Mouse (Mus musculus): ENCODE measurements at regions not wholly inside any gene's neighbourhood (a gene's known extent, or its start where the extent isn't known, plus 50 kb on each side); places are given as distances from the start of the nearest gene placed in this dataset.

- Histone ChIP-seq H3K4me3 (peak overlapping the region; percentile 9; the same call in 1 of the 2 replicates), H3K4me2 (replicated peaks) (peak overlapping the region; percentile 29), H3K36me3 (no peaks in the 10 kb centered on the region), H3K9ac (replicated peaks) (no peak overlapping the region), H3K27ac (replicated peaks) (no peak overlapping the region), H3K4me1 (0 out of 2 replicates have a peak, but pooled peaks cover 8% of the 10 kb centered on the region), H3K9me3 (no peaks in the 10 kb centered on the region), H3K27me3 (no peaks in the 10 kb centered on the region; the same call in 1 of the 2 replicates)
- ATAC-seq (ENCODE audit: low FRiP score, low read depth): no peak
- 26% methylated on average over 14 of the region's 14 CpGs for WGBS
These were observed 318.4 kb upstream of the Gm15217 start for GRCm38 (mm10) chr14:46060622-46061381.

GRCm38 (mm10) chr14:46067102-46067801 is 312.0 kb upstream of the Gm15217 start:
- Histone ChIP-seq H3K4me2 (replicated peaks) (no peak overlapping the region), H3K4me3 (no peak overlapping the region), H3K9me3 (no peaks in the 10 kb centered on the region), H3K9ac (replicated peaks) (no peak overlapping the region), H3K27ac (replicated peaks) (no peak overlapping the region), H3K4me1 (no peaks in the 10 kb centered on the region), H3K27me3 (no peaks in the 10 kb centered on the region), H3K36me3 (no peaks in the 10 kb centered on the region)
- no peak for ATAC-seq (ENCODE audit: low FRiP score, low read depth)
- 79% methylated on average over 5 of the region's 5 CpGs for WGBS

GRCm38 (mm10) chr14:46071244-46071643 is 308.0 kb upstream of the Gm15217 start:
- Histone ChIP-seq H3K27ac (replicated peaks) (no peak overlapping the region), H3K4me1 (no peaks in the 10 kb centered on the region), H3K4me3 (no peak overlapping the region), H3K9me3 (no peaks in the 10 kb centered on the region), H3K9ac (replicated peaks) (no peak overlapping the region), H3K4me2 (replicated peaks) (no peak overlapping the region), H3K36me3 (no peaks in the 10 kb centered on the region), H3K27me3 (no peaks in the 10 kb centered on the region)
- WGBS: 94% methylated on average over 5 of the region's 5 CpGs
- ATAC-seq (ENCODE audit: low FRiP score, low read depth): no peak

- Histone ChIP-seq H3K27ac (replicated peaks) (no peak overlapping the region), H3K27me3 (no peaks in the 10 kb centered on the region), H3K4me2 (replicated peaks) (no peak overlapping the region), H3K4me1 (no peaks in the 10 kb centered on the region), H3K9me3 (no peaks in the 10 kb centered on the region), H3K36me3 (no peaks in the 10 kb centered on the region), H3K9ac (replicated peaks) (no peak overlapping the region), H3K4me3 (no peak overlapping the region)
- no peak for ATAC-seq (ENCODE audit: low FRiP score, low read depth)
- 94% methylated on average over 2 of the region's 2 CpGs for WGBS
These were observed 302.5 kb upstream of the Gm15217 start for GRCm38 (mm10) chr14:46076738-46077137.

- H3K4me1 ChIP-seq: no peaks in the 10 kb centered on the region
- H3K4me2 ChIP-seq (replicated peaks): no peak overlapping the region
- no peak overlapping the region for H3K9ac ChIP-seq (replicated peaks)
- no peaks in the 10 kb centered on the region for H3K36me3 ChIP-seq
- no peaks in the 10 kb centered on the region for H3K9me3 ChIP-seq
- no peak overlapping the region for H3K27ac ChIP-seq (replicated peaks)
- no peaks in the 10 kb centered on the region for H3K27me3 ChIP-seq
- WGBS: 90% methylated on average over 11 of the region's 11 CpGs
- ATAC-seq (ENCODE audit: low FRiP score, low read depth): no peak
- H3K4me3 ChIP-seq: no peak overlapping the region
These were observed 301.6 kb upstream of the Gm15217 start for GRCm38 (mm10) chr14:46077406-46078131.

- 94% methylated on average over 5 of the region's 5 CpGs for whole genome bisulfite sequencing
- no peak for ATAC-seq (ENCODE audit: low FRiP score, low read depth)
- Histone ChIP-seq H3K4me2 (replicated peaks) (no peak overlapping the region), H3K27ac (replicated peaks) (no peak overlapping the region), H3K36me3 (no peaks in the 10 kb centered on the region), H3K4me1 (no peaks in the 10 kb centered on the region), H3K4me3 (no peak overlapping the region), H3K27me3 (no peaks in the 10 kb centered on the region), H3K9ac (replicated peaks) (no peak overlapping the region), H3K9me3 (no peaks in the 10 kb centered on the region)
These were observed 296.6 kb upstream of the Gm15217 start for GRCm38 (mm10) chr14:46082646-46083045.

GRCm38 (mm10) chr14:46088968-46089691 is 290.1 kb upstream of the Gm15217 start:
- 81% methylated on average over 12 of the region's 12 CpGs for WGBS
- no peak overlapping the region for H3K4me2 ChIP-seq (replicated peaks)
- H3K27ac ChIP-seq (replicated peaks): no peak overlapping the region
- H3K4me1 ChIP-seq: no peaks in the 10 kb centered on the region
- H3K4me3 ChIP-seq: no peak overlapping the region
- no peaks in the 10 kb centered on the region for H3K9me3 ChIP-seq
- H3K27me3 ChIP-seq: no peaks in the 10 kb centered on the region
- no peak for ATAC-seq (ENCODE audit: low FRiP score, low read depth)
- H3K36me3 ChIP-seq: no peaks in the 10 kb centered on the region
- no peak overlapping the region for H3K9ac ChIP-seq (replicated peaks)

GRCm38 (mm10) chr14:46115950-46116349 is 263.3 kb upstream of the Gm15217 start:
- ATAC-seq (ENCODE audit: low FRiP score, low read depth): no peak

GRCm38 (mm10) chr14:46126541-46126940 is 252.7 kb upstream of the Gm15217 start:
- H3K36me3 ChIP-seq: no peaks in the 10 kb centered on the region
- no peak overlapping the region for H3K9ac ChIP-seq (replicated peaks)
- H3K27me3 ChIP-seq: no peaks in the 10 kb centered on the region
- WGBS: 78% methylated on average over 1 of the region's 1 CpGs
- no peaks in the 10 kb centered on the region for H3K9me3 ChIP-seq
- no peaks in the 10 kb centered on the region for H3K4me1 ChIP-seq
- ATAC-seq (ENCODE audit: low FRiP score, low read depth): no peak
- H3K4me2 ChIP-seq (replicated peaks): no peak overlapping the region
- H3K4me3 ChIP-seq: no peak overlapping the region
- H3K27ac ChIP-seq (replicated peaks): no peak overlapping the region

More at GRCm38 (mm10) chr14:46115950-46116349, 263.3 kb upstream of the Gm15217 start:
- H3K27ac ChIP-seq (replicated peaks): no peak overlapping the region
- no peaks in the 10 kb centered on the region for H3K9me3 ChIP-seq
- no peak overlapping the region for H3K9ac ChIP-seq (replicated peaks)
- H3K4me3 ChIP-seq: no peak overlapping the region
- H3K27me3 ChIP-seq: no peaks in the 10 kb centered on the region
- no peaks in the 10 kb centered on the region for H3K36me3 ChIP-seq
- no peak overlapping the region for H3K4me2 ChIP-seq (replicated peaks)
- no peaks in the 10 kb centered on the region for H3K4me1 ChIP-seq
- WGBS: 91% methylated on average over 3 of the region's 3 CpGs

GRCm38 (mm10) chr14:46129762-46130161 is 249.5 kb upstream of the Gm15217 start:
- 86% methylated on average over 3 of the region's 3 CpGs for WGBS
- no peaks in the 10 kb centered on the region for H3K27me3 ChIP-seq
- no peak overlapping the region for H3K4me2 ChIP-seq (replicated peaks)
- no peak overlapping the region for H3K9ac ChIP-seq (replicated peaks)
- no peak overlapping the region for H3K27ac ChIP-seq (replicated peaks)
- H3K9me3 ChIP-seq: no peaks in the 10 kb centered on the region
- no peaks in the 10 kb centered on the region for H3K4me1 ChIP-seq
- ATAC-seq (ENCODE audit: low FRiP score, low read depth): no peak
- H3K36me3 ChIP-seq: no peaks in the 10 kb centered on the region
- H3K4me3 ChIP-seq: no peak overlapping the region

- no peak overlapping the region for H3K9ac ChIP-seq (replicated peaks)
- H3K4me1 ChIP-seq: no peaks in the 10 kb centered on the region
- no peak for ATAC-seq (ENCODE audit: low FRiP score, low read depth)
- no peak overlapping the region for H3K4me2 ChIP-seq (replicated peaks)
- no peaks in the 10 kb centered on the region for H3K27me3 ChIP-seq
- H3K36me3 ChIP-seq: no peaks in the 10 kb centered on the region
- no peaks in the 10 kb centered on the region for H3K9me3 ChIP-seq
- H3K4me3 ChIP-seq: no peak overlapping the region
- 58% methylated on average over 4 of the region's 4 CpGs for WGBS
- H3K27ac ChIP-seq (replicated peaks): no peak overlapping the region
These were observed 235.0 kb upstream of the Gm15217 start for GRCm38 (mm10) chr14:46144175-46144574.
